Mouse (Mus musculus) ES-Bruce4 (cell line): Measurements from ENCODE around the gene Shoc2.

Experiments
- CTCF ChIP-seq: IDR thresholded peaks from one replicate; pipeline ENCODE4 v1.8.1; 2011; ENCODE audit warnings: low read depth, low read length
- EP300 ChIP-seq: IDR thresholded peaks from 2 replicates; pipeline ENCODE4 v1.6.1; 2011; ENCODE audit warnings: low read depth, low read length; ENCODE audit not compliant: insufficient read depth

DNA sequence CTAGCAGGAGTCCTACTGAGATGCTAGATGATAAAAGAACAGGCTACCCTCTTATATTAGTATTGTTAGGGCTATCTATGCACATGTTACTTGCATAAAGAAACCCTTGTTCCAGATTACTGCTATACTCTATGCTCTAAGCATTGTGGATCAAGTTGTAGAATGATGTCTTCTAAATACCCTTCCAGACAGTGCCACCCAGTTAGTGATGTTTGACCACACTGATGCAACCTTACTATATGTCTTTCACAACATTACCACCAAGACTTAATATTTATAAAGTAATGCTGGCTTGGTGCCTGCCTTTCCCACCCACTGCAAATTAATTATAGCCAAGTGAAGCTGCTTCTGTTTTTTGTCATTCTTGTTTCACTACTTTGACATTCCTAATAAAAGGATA, 11.1 kb upstream of the Shoc2 start:
- TF ChIP-seq CTCF (no peak), EP300 (no peak)
